Mouse (Mus musculus) forebrain, postnatal 0 days (tissue): ENCODE measurements around the gene Alkbh3. TPM values are rescaled to one million over a fixed set of nuclear protein-coding genes. Genes with fewer than 3 reads are reported as not detected.

Experiments
- ATAC-seq: fragments of 200-750 bp; cut with Nextera tagmentation; 2 replicates; pipeline ENCODE4 v1.8.0; 2017; ENCODE audit warnings: mild to moderate bottlenecking, moderate library complexity
- DNase-seq: peaks from one replicate; pipeline ENCODE4 v3.0.0-alpha.2; 2015
- H3K27ac ChIP-seq: fragments of 300-500 bp; sonication (generic); 2 replicates; pipeline ENCODE4 v1.5.1; 2014; ENCODE audit warnings: low read depth, mild to moderate bottlenecking, antibody characterized with exemption, low read length, moderate library complexity, mixed read lengths
- H3K27me3 ChIP-seq: fragments of 300-500 bp; sonication (generic); 2 replicates; pipeline ENCODE4 v1.6.1; 2014; ENCODE audit warnings: mild to moderate bottlenecking, low read length, mixed read lengths; ENCODE audit not compliant: insufficient read depth
- H3K36me3 ChIP-seq: fragments of 300-500 bp; sonication (generic); 2 replicates; pipeline ENCODE4 v1.6.1; 2014; ENCODE audit warnings: mild to moderate bottlenecking, moderate library complexity; ENCODE audit not compliant: insufficient read depth
- H3K4me1 ChIP-seq: fragments of 300-500 bp; sonication (generic); 2 replicates; pipeline ENCODE4 v1.6.1; 2014; ENCODE audit warnings: antibody characterized with exemption; ENCODE audit not compliant: insufficient read depth
- H3K4me2 ChIP-seq: fragments of 300-500 bp; sonication (generic); 2 replicates; pipeline ENCODE4 v1.6.1; 2014; ENCODE audit warnings: low read depth, mild to moderate bottlenecking, moderate library complexity
- H3K4me3 ChIP-seq: fragments of 300-500 bp; sonication (generic); 2 replicates; pipeline ENCODE4 v1.5.1; 2014; ENCODE audit warnings: low read depth, low read length, mixed read lengths
- H3K9ac ChIP-seq: fragments of 300-500 bp; sonication (generic); 2 replicates; pipeline ENCODE4 v1.6.1; 2014; ENCODE audit warnings: mild to moderate bottlenecking
- H3K9me3 ChIP-seq: fragments of 300-500 bp; sonication (generic); 2 replicates; pipeline ENCODE4 v1.6.1; 2016; ENCODE audit warnings: low read length
- CTCF ChIP-seq: sonication (generic); IDR thresholded peaks from 2 replicates; pipeline ENCODE4 v1.5.1; 2016; ENCODE audit warnings: antibody characterized with exemption, control low read depth, low read depth
- WGBS: fragments of 180-500 bp; shearing (Covaris S2); extraction: QIAGEN DNeasy Blood & Tissue Kit; methylation state at CpG from one replicate; pipeline ENCODE4 v1.1.7; 2014; 5-methylcytosine and 5-hydroxymethylcytosine counted together
- polyA plus RNA-seq: library from polyadenylated mRNA; unstranded; fragments of >200 nt; fragmentation: Nextera tagmentation; extraction: Ambion mirVana; gene quantifications from 2 replicates; pipeline ENCODE4 v1.2.1, GENCODE M21; 2015
- total RNA-seq: library from RNA; depleted of rRNA; stranded (reverse); fragments of >200 nt; gene quantifications from 2 replicates; pipeline ENCODE4 v1.2.3, GENCODE M21; 2014

Gene Alkbh3
- total and polyA plus RNA-seq, 2 experiments from 2014 or later = 46.9 to 53.1 TPM

DNA sequence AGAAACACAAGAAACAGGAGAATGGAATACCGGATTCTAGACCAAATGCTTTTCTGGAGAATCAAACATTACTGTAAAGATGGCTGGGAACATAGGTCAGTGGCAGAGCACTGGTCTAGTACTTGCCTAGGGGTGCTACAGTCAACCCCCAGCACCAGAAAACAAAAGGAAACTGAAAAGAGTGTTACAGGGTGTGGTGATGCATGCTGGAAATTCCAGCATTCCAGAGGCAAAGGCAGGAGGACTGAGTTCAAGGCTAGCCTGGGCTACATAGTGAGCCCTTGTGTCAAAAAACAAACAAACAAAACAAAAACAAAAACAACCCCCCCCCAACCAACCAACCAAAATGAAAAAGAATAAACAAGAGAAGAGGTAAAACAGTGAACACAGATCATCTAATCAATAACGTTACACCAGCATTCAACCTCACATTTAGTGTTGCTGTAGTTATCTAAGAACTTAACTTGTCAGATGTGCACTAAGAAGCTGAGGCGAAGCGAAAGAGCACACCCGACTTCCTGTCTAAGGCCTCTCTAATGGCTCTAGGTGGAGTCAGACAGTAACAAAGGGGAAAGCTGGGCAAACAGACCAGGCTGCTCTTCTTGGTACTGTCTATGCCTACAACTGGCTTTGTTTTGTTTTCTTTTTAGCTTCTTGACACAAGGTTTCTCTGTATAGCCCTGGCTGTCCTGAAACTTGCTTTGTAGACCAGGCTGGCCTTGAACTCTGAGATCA lies 30.0 kb upstream of the Alkbh3 start:
- Histone ChIP-seq H3K27ac (no peak overlapping the region), H3K9me3 (no peaks in the 10 kb centered on the region), H3K4me2 (no peak overlapping the region), H3K27me3 (no peaks in the 10 kb centered on the region), H3K36me3 (no peaks in the 10 kb centered on the region), H3K4me3 (no peak overlapping the region), H3K9ac (no peak overlapping the region), H3K4me1 (peaks cover 13% of the 10 kb centered on the region)
- no peak for ATAC-seq
- no peak for TF ChIP-seq CTCF
- DNase-seq = no peak
- WGBS = 94% methylated on average over 5 of the region's 5 CpGs

DNA sequence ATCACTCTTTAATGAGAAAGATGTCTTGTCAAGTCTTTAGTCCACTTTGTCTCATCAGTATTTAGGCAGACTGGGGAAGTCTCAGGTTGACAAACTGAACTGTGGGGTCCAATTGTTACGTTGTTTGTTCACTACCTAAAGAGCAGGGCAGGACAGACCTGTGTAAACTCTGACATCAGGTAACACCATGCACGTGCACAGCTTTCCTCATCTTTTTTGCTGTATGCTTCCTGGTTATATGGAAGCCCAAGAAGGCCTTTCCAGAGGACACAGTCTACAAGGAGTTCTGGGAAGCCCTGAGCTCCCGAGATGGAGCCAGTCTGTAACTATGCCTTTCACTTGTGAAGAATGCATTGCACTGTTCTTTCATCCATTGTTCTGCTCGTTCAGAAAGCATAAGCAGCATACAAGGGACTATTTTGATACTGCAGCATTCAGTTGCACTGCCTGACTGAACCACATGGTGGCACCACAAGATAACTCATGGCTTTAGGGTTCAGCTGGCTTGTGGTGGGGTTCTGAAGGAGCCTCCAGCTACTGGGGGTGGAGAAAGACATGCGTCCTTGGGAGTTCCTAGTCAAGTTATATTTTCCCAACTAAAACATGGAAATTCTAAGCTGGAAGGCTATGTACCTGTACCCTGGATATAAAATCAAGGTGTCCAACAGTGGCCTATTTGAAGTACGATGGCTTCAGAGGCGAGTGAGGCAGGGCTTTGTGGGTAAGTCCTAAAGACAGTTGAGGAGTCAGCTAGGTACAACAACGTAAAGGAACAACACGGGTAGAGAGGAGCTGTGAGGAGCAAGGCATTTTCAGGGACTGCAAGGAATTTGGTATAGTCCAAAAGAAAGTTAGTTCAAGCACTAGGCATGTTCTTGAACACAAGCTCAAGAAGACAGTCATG lies 25.1 kb upstream of the Alkbh3 start:
- Histone ChIP-seq H3K4me3 (no peak overlapping the region), H3K9me3 (no peaks in the 10 kb centered on the region), H3K27ac (no peak overlapping the region), H3K4me1 (no peaks in the 10 kb centered on the region), H3K36me3 (peaks cover 6% of the 10 kb centered on the region), H3K4me2 (no peak overlapping the region), H3K27me3 (no peaks in the 10 kb centered on the region), H3K9ac (no peak overlapping the region)
- peak; percentile 96 for ATAC-seq
- peak; percentile 94 for DNase-seq
- WGBS = 55% methylated on average over 9 of the region's 9 CpGs
- peak; percentile 98 for TF ChIP-seq CTCF

DNA sequence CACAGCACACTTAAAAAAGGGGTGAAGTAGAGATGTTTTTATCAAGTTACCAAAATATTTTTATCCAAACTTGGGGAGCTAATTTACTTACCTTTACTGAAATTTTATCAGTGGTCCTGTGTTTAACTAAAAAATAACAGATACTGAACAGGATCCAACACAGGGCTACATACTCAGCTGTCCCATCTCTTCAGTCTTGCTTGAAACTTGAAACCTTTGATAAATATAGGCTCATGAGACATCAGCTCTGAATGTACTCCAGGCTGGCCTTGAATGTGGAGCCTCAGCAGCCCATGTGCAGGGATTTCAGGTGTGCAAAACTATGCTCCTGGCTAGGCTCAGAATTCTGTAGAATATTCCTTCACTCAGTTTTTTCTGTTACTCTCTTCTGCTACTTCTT lies 20.0 kb upstream of the Alkbh3 start:
- H3K36me3 ChIP-seq = peaks cover 6% of the 10 kb centered on the region
- DNase-seq (no peak), ATAC-seq (no peak)
- H3K27me3 ChIP-seq = no peaks in the 10 kb centered on the region
- no peak overlapping the region for H3K9ac ChIP-seq
- H3K9me3 ChIP-seq = no peaks in the 10 kb centered on the region
- no peaks in the 10 kb centered on the region for H3K4me1 ChIP-seq
- no peak overlapping the region for H3K27ac ChIP-seq
- H3K4me3 ChIP-seq = no peak overlapping the region
- TF ChIP-seq CTCF = no peak
- no peak overlapping the region for H3K4me2 ChIP-seq

DNA sequence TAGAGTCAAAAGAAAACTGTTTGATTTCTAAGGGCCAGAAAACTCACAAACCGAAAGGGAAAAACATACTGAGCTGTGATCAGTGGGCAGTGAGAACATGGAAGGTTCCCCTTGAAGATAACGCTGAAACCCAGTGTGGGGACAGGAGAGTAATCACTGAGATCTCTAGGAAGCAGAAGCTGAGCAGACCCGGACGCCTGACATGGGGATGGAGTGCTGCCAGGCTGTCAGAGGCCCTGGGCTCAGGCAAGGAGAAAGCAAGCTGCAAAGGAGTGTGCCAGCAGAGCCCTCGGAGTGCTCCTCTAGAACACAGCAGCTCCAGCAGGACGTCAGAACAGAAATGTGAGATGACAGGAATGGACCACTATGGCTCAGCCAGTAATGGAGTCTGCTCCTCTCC lies 14.0 kb upstream of the Alkbh3 start:
- Histone ChIP-seq H3K4me1 (no peaks in the 10 kb centered on the region), H3K4me2 (no peak overlapping the region), H3K4me3 (no peak overlapping the region), H3K9ac (no peak overlapping the region), H3K27ac (no peak overlapping the region), H3K36me3 (no peaks in the 10 kb centered on the region), H3K9me3 (no peaks in the 10 kb centered on the region), H3K27me3 (no peaks in the 10 kb centered on the region)
- no peak for TF ChIP-seq CTCF
- DNase-seq = no peak
- WGBS = 42% methylated on average over 6 of the region's 6 CpGs
- peak; percentile 47 for ATAC-seq

DNA sequence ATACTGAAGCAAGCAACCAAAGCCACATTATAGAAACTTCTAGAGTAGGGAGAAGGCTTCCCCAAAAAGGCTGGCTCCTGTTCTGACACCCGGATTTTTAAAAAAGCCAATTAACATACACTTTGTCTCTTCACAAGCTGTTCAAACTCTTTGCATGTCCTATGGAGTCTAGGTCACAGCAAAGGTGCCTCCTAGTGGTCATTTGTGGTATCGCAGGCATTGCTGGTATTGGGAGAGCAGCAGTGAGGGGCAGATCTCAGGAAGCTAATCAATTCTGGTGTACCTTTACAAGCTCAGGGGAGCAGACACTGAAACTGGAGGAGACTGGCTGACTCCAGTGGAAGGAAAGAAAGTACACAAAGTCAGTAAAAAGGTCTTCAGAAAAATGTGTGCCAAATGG lies 8.3 kb downstream of the Alkbh3 start:
- Histone ChIP-seq H3K9me3 (no peaks in the 10 kb centered on the region), H3K36me3 (peaks cover 70% of the 10 kb centered on the region), H3K27me3 (no peaks in the 10 kb centered on the region), H3K4me3 (no peak overlapping the region), H3K27ac (no peak overlapping the region), H3K4me1 (no peaks in the 10 kb centered on the region), H3K9ac (no peak overlapping the region), H3K4me2 (no peak overlapping the region)
- DNase-seq (peak; percentile 93), ATAC-seq (peak; percentile 93)
- 3% methylated on average over 2 of the region's 2 CpGs for WGBS
- TF ChIP-seq CTCF = peak; percentile 98

DNA sequence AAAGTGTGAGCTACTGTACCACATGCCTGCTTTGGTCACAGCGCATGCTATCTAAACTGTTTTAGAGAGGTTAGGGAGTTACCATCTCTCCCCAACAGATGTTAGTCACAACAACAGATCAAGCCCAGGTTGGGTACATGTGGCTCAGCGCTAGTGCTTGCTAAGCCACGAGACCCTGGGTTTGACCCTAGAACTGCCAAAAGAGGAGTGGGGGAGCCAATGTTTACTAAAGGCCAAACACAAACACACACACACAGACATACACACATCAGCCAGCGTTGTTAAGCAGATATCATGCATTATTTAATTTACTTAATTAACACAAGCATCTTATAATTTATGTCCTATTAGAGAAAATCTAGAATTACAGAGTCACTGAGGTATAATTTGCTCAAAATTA lies 8.7 kb downstream of the Alkbh3 start:
- no peak for TF ChIP-seq CTCF
- WGBS = 79% methylated on average over 4 of the region's 4 CpGs

DNA sequence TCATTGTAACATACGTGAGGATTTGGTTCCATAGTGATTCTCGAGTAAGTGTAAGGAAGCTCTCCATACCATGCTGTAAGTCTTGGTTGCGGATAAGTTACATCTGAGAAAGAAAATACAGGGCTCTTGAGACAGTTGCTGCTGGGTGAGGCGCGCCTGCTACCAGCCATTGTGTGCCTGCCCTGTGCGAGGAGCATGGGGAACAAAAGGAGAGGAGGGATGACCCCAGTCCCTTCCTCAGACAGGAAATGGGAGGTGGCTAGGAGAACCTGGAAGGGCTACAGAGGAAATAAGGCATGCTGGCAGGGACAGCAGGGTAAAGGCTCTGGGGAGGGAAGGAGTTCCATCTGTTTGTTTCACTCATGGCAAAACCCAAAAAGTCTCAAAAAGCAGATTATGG lies 9.2 kb downstream of the Alkbh3 start:
- no peaks in the 10 kb centered on the region for H3K4me1 ChIP-seq
- H3K9me3 ChIP-seq = no peaks in the 10 kb centered on the region
- 86% methylated on average over 6 of the region's 6 CpGs for WGBS
- H3K4me3 ChIP-seq = no peak overlapping the region
- no peak overlapping the region for H3K9ac ChIP-seq
- TF ChIP-seq CTCF = no peak
- H3K36me3 ChIP-seq = peaks cover 71% of the 10 kb centered on the region
- no peak overlapping the region for H3K27ac ChIP-seq
- DNase-seq (no peak), ATAC-seq (no peak)
- H3K27me3 ChIP-seq = no peaks in the 10 kb centered on the region
- no peak overlapping the region for H3K4me2 ChIP-seq

More for the DNA sequence above, 8.7 kb downstream of the Alkbh3 start:
- H3K9me3 ChIP-seq = no peaks in the 10 kb centered on the region
- no peaks in the 10 kb centered on the region for H3K27me3 ChIP-seq
- DNase-seq (no peak), ATAC-seq (peak; percentile 45)
- H3K36me3 ChIP-seq = peaks cover 72% of the 10 kb centered on the region
- H3K4me2 ChIP-seq = no peak overlapping the region
- no peak overlapping the region for H3K4me3 ChIP-seq
- H3K27ac ChIP-seq = no peak overlapping the region
- no peak overlapping the region for H3K9ac ChIP-seq
- no peaks in the 10 kb centered on the region for H3K4me1 ChIP-seq
